In genomic region chr10:78425181-78426041, GRCm38 (mm10) we compare ENCODE assay signal across 8 mouse cellular contexts. TPM values are rescaled to one million over a fixed set of nuclear protein-coding genes. Genes with fewer than 3 reads are reported as not detected.
DNase-seq lines count a peak whose midpoint lies in the region; ATAC-seq lines count a peak whose summit lies in the region.

Gene Cstb (plus strand): TSS chr10:78425669.

- peaks cover 26% of the 10 kb centered on the region for H3K4me1 ChIP-seq in erythroblast, embryonic 14.5 days (ENCODE audit: control insufficient read depth)
- peaks cover 4% of the 10 kb centered on the region for H3K4me1 ChIP-seq in heart, embryonic 11.5 days (ENCODE audit: control insufficient read depth, insufficient read depth, low read length)
- H3K4me1 ChIP-seq in kidney, embryonic 16.5 days (ENCODE audit: insufficient read depth, low read length): 0 out of 2 replicates have a peak, but pooled peaks cover 11% of the 10 kb centered on the region

- H3K27me3 ChIP-seq in erythroblast, embryonic 14.5 days (ENCODE audit: control insufficient read depth): no peaks in the 10 kb centered on the region
- H3K27me3 ChIP-seq in heart, embryonic 11.5 days (ENCODE audit: control insufficient read depth, insufficient read depth, low read length): no peaks in the 10 kb centered on the region
- H3K27me3 ChIP-seq in kidney, embryonic 16.5 days (ENCODE audit: insufficient read depth, low read length): no peaks in the 10 kb centered on the region

- peak; percentile 90 for ATAC-seq in heart, embryonic 11.5 days (replicated peaks; ENCODE audit: insufficient number of reproducible peaks, low FRiP score, low TSS enrichment)
- peak; percentile 93 for ATAC-seq in kidney, embryonic 16.5 days (ENCODE audit: low FRiP score, low TSS enrichment)

- peak within 1 kb of the TSS; percentile 76 for H3K4me2 ChIP-seq in heart, embryonic 11.5 days
- peak within 1 kb of the TSS; percentile 85 for H3K4me2 ChIP-seq in kidney, embryonic 16.5 days (replicated peaks; ENCODE audit: low read depth, low read length)

- no peaks in the 10 kb centered on the region for H3K9me3 ChIP-seq in erythroblast, embryonic 14.5 days (ENCODE audit: control insufficient read depth, low read length)
- H3K9me3 ChIP-seq in heart, embryonic 11.5 days (replicated peaks; ENCODE audit: control insufficient read depth, low read length): no peaks in the 10 kb centered on the region
- H3K9me3 ChIP-seq in kidney, embryonic 16.5 days (ENCODE audit: low read length): no peaks in the 10 kb centered on the region

- peak; percentile 89 for DNase-seq in CD4-positive helper T cell, adult 2 months (ENCODE audit: low read depth, low spot score)
- DNase-seq in brain, embryonic 18.5 days (ENCODE audit: low read depth, low spot score): peak; percentile 52
- peak; percentile 90 for DNase-seq in liver
- peak; percentile 44 to 78 for DNase-seq in monocyte, adult 2 months (ENCODE audit: low read depth in 1 of 2, low spot score in 2 of 2)
- peak; percentile 65 to 74 for DNase-seq in spleen, postnatal 14 days (ENCODE audit: low spot score in 2 of 2)

- peak within 1 kb of the TSS; percentile 68 for H3K27ac ChIP-seq in heart, embryonic 11.5 days (ENCODE audit: low read depth, low read length)
- H3K27ac ChIP-seq in kidney, embryonic 16.5 days (ENCODE audit: low read length): peak within 1 kb of the TSS; percentile 86

- H3K36me3 ChIP-seq in erythroblast, embryonic 14.5 days (ENCODE audit: control insufficient read depth): peaks cover 11% of the 10 kb centered on the region
- H3K36me3 ChIP-seq in heart, embryonic 11.5 days (ENCODE audit: control insufficient read depth, insufficient read depth, low read length): peaks cover 5% of the 10 kb centered on the region; the same call in 1 of the 2 replicates
- H3K36me3 ChIP-seq in kidney, embryonic 16.5 days (ENCODE audit: insufficient read depth, low read length): peaks cover 14% of the 10 kb centered on the region

- peak within 1 kb of the TSS; percentile 90 for H3K9ac ChIP-seq in heart, embryonic 11.5 days (ENCODE audit: low read depth, low read length)
- H3K9ac ChIP-seq in kidney, embryonic 16.5 days (replicated peaks; ENCODE audit: low read length): peak within 1 kb of the TSS; percentile 88

- WGBS in heart, embryonic 11.5 days (ENCODE audit: insufficient replicate concordance): 2% methylated on average over 40 of the region's 40 CpGs
- under 1% methylated on average over 40 of the region's 40 CpGs for WGBS in kidney, embryonic 16.5 days

- peak within 1 kb of the TSS; percentile 69 for H3K4me3 ChIP-seq in erythroblast, embryonic 14.5 days (replicated peaks)
- H3K4me3 ChIP-seq in heart, embryonic 11.5 days (ENCODE audit: low read depth, low read length): peak within 1 kb of the TSS; percentile 84
- H3K4me3 ChIP-seq in kidney, embryonic 16.5 days (ENCODE audit: low read length): peak within 1 kb of the TSS; percentile 93

RNA-seq across cellular contexts. Expression of gene Cstb, which starts in this region (rescaled TPM):
- polyA plus RNA-seq in erythroblast, embryonic 14.5 days (2012): 0.46 and 1.3 TPM in 2 replicates
- 122 and 123 TPM in 2 replicates for polyA plus RNA-seq in heart, embryonic 11.5 days (2014; fragmentation: Nextera tagmentation; extraction: Ambion mirVana)
- polyA plus RNA-seq in kidney, embryonic 16.5 days (2015; fragmentation: Nextera tagmentation; extraction: Ambion mirVana): 191 and 193 TPM in 2 replicates

Comparison
In these comparisons a context has a peak if more than half of its experiments do, and no peak if none do; other contexts are left out.
1. Peak in every context shown above with its lines: DNase-seq, ATAC-seq, H3K4me3 ChIP-seq and H3K27ac ChIP-seq.
2. RNA of gene Cstb (polyA plus RNA-seq): 191 to 193 TPM in kidney, embryonic 16.5 days and 122 to 123 TPM in heart, embryonic 11.5 days; 0.46 to 1.3 TPM in erythroblast, embryonic 14.5 days; every median in the first group is over 10 times any median in the second.